Mouse (Mus musculus) lung, embryonic 15.5 days (tissue): ENCODE measurements around the gene Apol6. TPM values are rescaled to one million over a fixed set of nuclear protein-coding genes. Genes with fewer than 3 reads are reported as not detected.
A peak's percentile ranks its signal among the peaks of the same experiment; 100 is the strongest.
"Not testable (repeated sequence)": the region's sequence is repeated elsewhere in the genome, so short reads cannot be mapped to it uniquely, and the experiment has no call there.

ENCODE experiments used
- ATAC-seq: fragments of 200-750 bp; cut with Nextera tagmentation; 2 replicates; pipeline ENCODE4 v1.8.0; 2017; ENCODE audit warnings: moderate number of reproducible peaks, borderline replicate concordance; ENCODE audit not compliant: low FRiP score, low TSS enrichment; ENCODE audit errors: extremely low read depth
- H3K27ac ChIP-seq: fragments of 300-500 bp; sonication (generic); 2 replicates; pipeline ENCODE4 v1.5.1; 2015; ENCODE audit warnings: moderate library complexity, mild to moderate bottlenecking, inconsistent platforms
- H3K27me3 ChIP-seq: fragments of 300-500 bp; sonication (generic); 2 replicates; pipeline ENCODE4 v1.6.1; 2015; ENCODE audit warnings: inconsistent platforms
- H3K36me3 ChIP-seq: fragments of 300-500 bp; sonication (generic); 2 replicates; pipeline ENCODE4 v1.6.1; 2015; ENCODE audit warnings: inconsistent platforms
- H3K4me1 ChIP-seq: fragments of 300-500 bp; sonication (generic); 2 replicates; pipeline ENCODE4 v1.6.1; 2015; ENCODE audit warnings: inconsistent platforms
- H3K4me2 ChIP-seq: fragments of 300-500 bp; sonication (generic); 2 replicates; pipeline ENCODE4 v1.6.1; 2015; ENCODE audit warnings: inconsistent platforms, mild to moderate bottlenecking, moderate library complexity
- H3K4me3 ChIP-seq: fragments of 300-500 bp; sonication (generic); 2 replicates; pipeline ENCODE4 v1.5.1; 2015; ENCODE audit warnings: mild to moderate bottlenecking, inconsistent platforms
- H3K9ac ChIP-seq: fragments of 300-500 bp; sonication (generic); 2 replicates; pipeline ENCODE4 v1.6.1; 2015; ENCODE audit warnings: inconsistent platforms
- H3K9me3 ChIP-seq: fragments of 300-500 bp; sonication (generic); 2 replicates; pipeline ENCODE4 v1.6.1; 2016; ENCODE audit warnings: inconsistent platforms
- WGBS: fragments of 180-500 bp; shearing (Covaris S2); methylation state at CpG from one replicate; pipeline ENCODE4 v1.1.7; 2015; 5-methylcytosine and 5-hydroxymethylcytosine counted together
- polyA plus RNA-seq: library from polyadenylated mRNA; unstranded; fragments of >200 nt; fragmentation: Nextera tagmentation; extraction: Ambion mirVana; gene quantifications from 2 replicates; pipeline ENCODE4 v1.2.1, GENCODE M21; 2015

Apol6 gene
- polyA plus RNA-seq, 1 experiment from 2014 or later = not detected

DNA sequence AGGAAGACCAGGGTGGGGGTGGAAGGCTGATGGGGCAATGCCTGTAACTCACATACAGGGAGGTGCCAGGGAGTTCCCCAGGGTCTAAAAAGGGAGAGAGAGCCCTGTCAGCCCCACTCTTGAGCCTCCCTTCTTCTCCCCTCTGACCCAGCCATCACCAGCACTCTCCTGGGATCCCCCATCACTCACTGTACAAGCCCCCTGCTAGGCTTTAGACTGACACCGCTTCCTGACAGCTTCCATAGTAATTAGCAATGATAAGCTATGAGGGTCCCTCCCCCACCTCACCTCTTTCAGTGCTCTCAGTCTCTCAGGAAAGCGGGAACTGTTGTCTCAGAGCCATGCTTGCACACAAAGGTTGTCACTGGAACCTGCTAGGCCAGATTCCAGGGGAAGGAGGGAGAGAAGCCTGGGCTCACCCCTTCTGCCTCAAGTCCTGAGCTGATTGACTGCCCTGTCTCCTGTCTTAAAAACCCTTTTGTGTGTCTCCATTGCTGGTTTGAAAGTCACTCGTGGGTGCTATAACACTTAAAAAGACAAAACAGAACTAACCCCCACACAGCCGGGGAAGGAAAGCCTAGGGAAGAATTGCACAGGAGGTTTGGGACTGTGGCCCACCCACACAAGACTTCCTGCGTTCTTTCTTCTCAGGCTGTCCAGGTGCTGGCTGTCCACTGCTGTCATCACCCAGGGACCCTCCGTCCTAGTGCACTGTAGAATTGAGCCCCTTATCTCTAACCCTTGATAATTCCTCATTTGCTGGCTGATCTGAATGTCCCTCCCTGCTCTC lies 11.7 kb downstream of the Apol6 start:
- Histone ChIP-seq H3K27me3 (no peaks in the 10 kb centered on the region), H3K4me1 (peaks cover 14% of the 10 kb centered on the region), H3K27ac (peak overlapping the region; percentile 67), H3K4me2 (no peak overlapping the region), H3K9ac (no peak overlapping the region), H3K9me3 (no peaks in the 10 kb centered on the region), H3K36me3 (no peaks in the 10 kb centered on the region), H3K4me3 (no peak overlapping the region)
- WGBS = 11% methylated on average over 6 of the region's 6 CpGs
- ATAC-seq = peak; percentile 70

- H3K27ac ChIP-seq = peak overlapping the region; percentile 67
- no peaks in the 10 kb centered on the region for H3K36me3 ChIP-seq
- 12% methylated on average over 3 of the region's 3 CpGs for WGBS
- no peaks in the 10 kb centered on the region for H3K9me3 ChIP-seq
- H3K4me3 ChIP-seq = no peak overlapping the region
- no peak overlapping the region for H3K9ac ChIP-seq
- peak; percentile 56; the same call in 1 of the 2 replicates for ATAC-seq
- H3K27me3 ChIP-seq = no peaks in the 10 kb centered on the region
- H3K4me2 ChIP-seq = no peak overlapping the region
- H3K4me1 ChIP-seq = peaks cover 14% of the 10 kb centered on the region
Measured at GRCm38 (mm10) chr15:77056791-77057051, 12.2 kb downstream of the Apol6 start.

DNA sequence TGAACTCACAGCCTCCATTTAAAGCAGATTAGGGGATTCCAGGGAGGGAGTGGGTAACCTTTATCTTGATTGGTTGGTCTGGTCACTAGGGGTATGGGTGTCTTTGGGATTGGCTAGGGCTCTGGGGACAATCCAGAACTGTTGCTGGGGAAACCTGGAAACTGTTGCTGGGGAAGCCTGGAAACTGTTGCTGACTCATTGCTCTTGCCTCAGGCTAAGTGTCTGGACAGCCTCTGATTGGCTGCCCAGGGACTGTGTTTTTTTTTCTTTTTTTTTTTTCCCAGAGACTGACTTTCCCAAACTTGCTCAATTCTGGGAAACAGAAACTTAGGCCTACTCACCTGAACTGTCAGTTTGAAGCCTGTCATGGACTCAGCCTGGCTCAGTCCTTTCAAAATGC lies 14.0 kb downstream of the Apol6 start:
- ATAC-seq = no peak
- H3K9me3 ChIP-seq = no peaks in the 10 kb centered on the region
- peaks cover 14% of the 10 kb centered on the region for H3K4me1 ChIP-seq
- no peaks in the 10 kb centered on the region for H3K36me3 ChIP-seq
- H3K27ac ChIP-seq = no peak overlapping the region
- no peak overlapping the region for H3K4me3 ChIP-seq
- H3K9ac ChIP-seq = no peak overlapping the region
- H3K27me3 ChIP-seq = no peaks in the 10 kb centered on the region
- H3K4me2 ChIP-seq = no peak overlapping the region

GRCm38 (mm10) chr15:77059416-77059815 lies 14.9 kb downstream of the Apol6 start:
- not testable (repeated sequence) for H3K9ac ChIP-seq, H3K27ac ChIP-seq, ATAC-seq, H3K36me3 ChIP-seq, H3K4me2 ChIP-seq, H3K4me3 ChIP-seq, H3K9me3 ChIP-seq, H3K27me3 ChIP-seq
- 82% methylated on average over 4 of the region's 4 CpGs for WGBS
- H3K4me1 ChIP-seq = peaks cover 14% of the 10 kb centered on the region

DNA sequence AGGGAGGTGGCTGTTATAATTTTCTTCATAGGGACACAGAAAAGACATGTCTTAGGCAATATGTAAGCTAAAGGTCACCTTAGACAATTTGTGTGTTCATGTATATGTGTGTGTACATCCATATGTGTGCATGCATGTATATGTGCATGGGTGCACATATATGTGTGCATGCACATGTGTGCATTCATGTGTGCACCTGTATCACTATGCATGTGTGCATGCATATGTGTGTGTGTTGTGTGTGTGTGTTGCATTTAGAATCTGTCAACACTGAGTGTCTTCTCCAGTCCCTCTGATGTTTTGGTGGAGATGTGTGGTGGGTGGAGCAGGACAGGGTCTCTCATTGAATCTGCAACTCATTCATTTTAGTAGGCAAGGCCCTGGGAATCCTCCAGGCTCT lies 18.2 kb downstream of the Apol6 start:
- no peaks in the 10 kb centered on the region for H3K27me3 ChIP-seq
- H3K9me3 ChIP-seq = no peaks in the 10 kb centered on the region
- H3K4me3 ChIP-seq = no peak overlapping the region
- ATAC-seq = no peak
- no peaks in the 10 kb centered on the region for H3K4me1 ChIP-seq
- no peaks in the 10 kb centered on the region for H3K36me3 ChIP-seq
- H3K4me2 ChIP-seq = no peak overlapping the region
- H3K9ac ChIP-seq = no peak overlapping the region
- no peak overlapping the region for H3K27ac ChIP-seq

- H3K4me1 ChIP-seq = no peaks in the 10 kb centered on the region
- no peak overlapping the region for H3K27ac ChIP-seq
- H3K27me3 ChIP-seq = no peaks in the 10 kb centered on the region
- H3K4me2 ChIP-seq = no peak overlapping the region
- no peak overlapping the region for H3K9ac ChIP-seq
- H3K9me3 ChIP-seq = no peaks in the 10 kb centered on the region
- WGBS = 83% methylated on average over 6 of the region's 6 CpGs
- H3K4me3 ChIP-seq = no peak overlapping the region
- ATAC-seq = no peak
- no peaks in the 10 kb centered on the region for H3K36me3 ChIP-seq
Measured at GRCm38 (mm10) chr15:77065259-77065852, 20.8 kb downstream of the Apol6 start.

DNA sequence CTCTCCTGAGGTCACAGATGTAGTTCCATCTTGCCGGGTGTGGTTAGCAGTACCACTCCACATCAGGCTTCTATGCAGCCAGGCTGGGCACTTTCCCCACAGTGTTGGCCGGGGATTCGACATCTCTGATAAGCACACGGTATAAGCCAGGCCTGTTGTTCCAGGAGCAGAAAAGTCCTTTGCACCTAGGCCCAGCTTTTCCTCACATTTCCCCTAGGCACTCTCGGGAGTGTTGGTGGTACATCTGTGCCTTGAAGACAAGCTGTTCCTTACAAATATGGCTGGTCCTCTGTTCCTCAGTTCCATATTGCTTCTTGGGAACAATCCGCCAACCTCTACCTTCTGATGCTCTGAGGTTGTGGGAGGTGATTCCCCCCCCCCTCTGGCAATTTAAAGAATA lies 21.7 kb downstream of the Apol6 start:
- no peak overlapping the region for H3K4me3 ChIP-seq
- H3K36me3 ChIP-seq = no peaks in the 10 kb centered on the region
- H3K27me3 ChIP-seq = no peaks in the 10 kb centered on the region
- no peak overlapping the region for H3K4me2 ChIP-seq
- no peaks in the 10 kb centered on the region for H3K9me3 ChIP-seq
- no peaks in the 10 kb centered on the region for H3K4me1 ChIP-seq
- H3K27ac ChIP-seq = no peak overlapping the region
- H3K9ac ChIP-seq = no peak overlapping the region
- no peak for ATAC-seq
- WGBS = 59% methylated on average over 6 of the region's 6 CpGs

- H3K4me2 ChIP-seq = no peak overlapping the region
- no peak overlapping the region for H3K4me3 ChIP-seq
- H3K4me1 ChIP-seq = 0 out of 2 replicates have a peak, but pooled peaks cover 3% of the 10 kb centered on the region
- no peak for ATAC-seq
- WGBS = 50% methylated on average over 3 of the region's 3 CpGs
- H3K27me3 ChIP-seq = no peaks in the 10 kb centered on the region
- no peak overlapping the region for H3K9ac ChIP-seq
- no peak overlapping the region for H3K27ac ChIP-seq
- no peaks in the 10 kb centered on the region for H3K9me3 ChIP-seq
- no peaks in the 10 kb centered on the region for H3K36me3 ChIP-seq
Measured at GRCm38 (mm10) chr15:77068439-77068861, 23.9 kb downstream of the Apol6 start.

DNA sequence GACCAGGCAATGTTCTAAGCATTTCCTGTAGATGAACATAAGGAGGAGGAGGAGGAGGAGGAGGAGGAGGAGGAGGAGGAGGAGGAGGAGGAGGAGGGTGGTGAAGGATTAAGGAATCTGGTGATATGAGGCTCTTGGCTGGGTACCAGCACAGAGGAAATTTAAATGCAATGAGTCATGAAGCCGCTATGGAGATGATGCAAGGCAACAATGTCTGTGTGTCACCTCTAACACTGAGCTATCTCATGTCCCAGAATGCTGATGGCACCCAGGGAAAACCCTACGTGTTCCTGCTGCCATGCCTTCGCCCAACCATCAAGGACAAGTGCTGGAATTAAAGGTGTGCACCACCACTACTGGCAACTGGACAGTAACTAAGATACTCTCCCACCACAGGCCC lies 24.5 kb downstream of the Apol6 start:
- no peak overlapping the region for H3K27ac ChIP-seq
- H3K9me3 ChIP-seq = no peaks in the 10 kb centered on the region
- no peak overlapping the region for H3K9ac ChIP-seq
- WGBS = 67% methylated on average over 3 of the region's 3 CpGs
- no peaks in the 10 kb centered on the region for H3K27me3 ChIP-seq
- no peaks in the 10 kb centered on the region for H3K36me3 ChIP-seq
- 0 out of 2 replicates have a peak, but pooled peaks cover 3% of the 10 kb centered on the region for H3K4me1 ChIP-seq
- ATAC-seq = no peak
- no peak overlapping the region for H3K4me3 ChIP-seq
- H3K4me2 ChIP-seq = no peak overlapping the region

- ATAC-seq = no peak
Measured at GRCm38 (mm10) chr15:77070745-77071268, 26.3 kb downstream of the Apol6 start.

GRCm38 (mm10) chr15:77071501-77071900 lies 27.0 kb downstream of the Apol6 start:
- no peak for ATAC-seq
- H3K27ac ChIP-seq = no peak overlapping the region
- H3K9ac ChIP-seq = no peak overlapping the region

More at GRCm38 (mm10) chr15:77070745-77071268, 26.3 kb downstream of the Apol6 start:
- H3K4me2 ChIP-seq = no peak overlapping the region
- no peak overlapping the region for H3K4me3 ChIP-seq
- 0 out of 2 replicates have a peak, but pooled peaks cover 3% of the 10 kb centered on the region for H3K4me1 ChIP-seq
- no peak overlapping the region for H3K27ac ChIP-seq
- no peak overlapping the region for H3K9ac ChIP-seq
- 81% methylated on average over 11 of the region's 11 CpGs for WGBS
- no peaks in the 10 kb centered on the region for H3K9me3 ChIP-seq
- no peaks in the 10 kb centered on the region for H3K27me3 ChIP-seq
- no peaks in the 10 kb centered on the region for H3K36me3 ChIP-seq

DNA sequence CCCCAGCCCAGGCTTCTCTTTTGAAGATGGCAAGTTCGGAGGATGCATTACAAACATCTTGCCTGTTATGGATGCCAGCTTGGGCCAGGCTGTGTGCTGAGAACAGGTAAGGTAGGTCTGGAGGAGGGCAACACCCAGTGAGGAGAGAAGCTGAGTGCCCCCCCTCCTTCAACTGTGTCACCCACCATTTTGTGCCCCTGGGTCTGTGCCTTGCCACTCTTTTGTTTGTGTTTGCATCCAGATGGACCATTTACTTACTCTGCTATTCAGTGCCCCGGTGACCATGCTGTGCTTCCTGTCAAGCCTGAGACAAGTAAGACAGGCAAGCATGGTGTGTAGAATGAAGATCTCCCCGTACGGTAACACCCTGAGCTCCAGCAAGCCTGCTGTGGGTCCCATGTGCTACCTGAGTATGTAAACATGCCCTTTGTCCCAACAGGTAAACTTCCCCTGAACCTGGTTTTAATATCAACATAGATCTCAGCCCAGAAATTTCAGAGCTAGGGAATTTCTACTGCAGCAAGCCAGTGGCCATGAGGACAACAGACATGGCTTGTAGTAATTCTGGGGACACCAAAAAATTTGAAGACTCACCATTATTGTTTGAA lies 28.1 kb downstream of the Apol6 start:
- 65% methylated on average over 4 of the region's 4 CpGs for WGBS
- no peak overlapping the region for H3K4me3 ChIP-seq
- H3K36me3 ChIP-seq = peaks cover 13% of the 10 kb centered on the region
- no peak for ATAC-seq
- no peak overlapping the region for H3K9ac ChIP-seq
- no peak overlapping the region for H3K4me2 ChIP-seq
- no peaks in the 10 kb centered on the region for H3K9me3 ChIP-seq
- 0 out of 2 replicates have a peak, but pooled peaks cover 3% of the 10 kb centered on the region for H3K4me1 ChIP-seq
- no peaks in the 10 kb centered on the region for H3K27me3 ChIP-seq
- no peak overlapping the region for H3K27ac ChIP-seq

More at GRCm38 (mm10) chr15:77071501-77071900, 27.0 kb downstream of the Apol6 start:
- Histone ChIP-seq H3K9me3 (no peaks in the 10 kb centered on the region), H3K4me3 (no peak overlapping the region), H3K4me1 (0 out of 2 replicates have a peak, but pooled peaks cover 3% of the 10 kb centered on the region), H3K36me3 (peaks cover under 1% of the 10 kb centered on the region; the same call in 1 of the 2 replicates), H3K4me2 (no peak overlapping the region), H3K27me3 (no peaks in the 10 kb centered on the region)
- WGBS = 18% methylated on average over 10 of the region's 10 CpGs
